Mouse (Mus musculus) MEL-GATA-1-ER (cell line): ENCODE data around the gene Saa3.
"Not testable (repeated sequence)": the region's sequence is repeated elsewhere in the genome, so short reads cannot be mapped to it uniquely, and the experiment has no call there.

Source experiments
- DNase-seq: peaks from one replicate; pipeline ENCODE4 v3.0.0-alpha.2; 2012; ENCODE audit warnings: low read depth; ENCODE audit errors: extremely low read depth

The Saa3 gene

DNA sequence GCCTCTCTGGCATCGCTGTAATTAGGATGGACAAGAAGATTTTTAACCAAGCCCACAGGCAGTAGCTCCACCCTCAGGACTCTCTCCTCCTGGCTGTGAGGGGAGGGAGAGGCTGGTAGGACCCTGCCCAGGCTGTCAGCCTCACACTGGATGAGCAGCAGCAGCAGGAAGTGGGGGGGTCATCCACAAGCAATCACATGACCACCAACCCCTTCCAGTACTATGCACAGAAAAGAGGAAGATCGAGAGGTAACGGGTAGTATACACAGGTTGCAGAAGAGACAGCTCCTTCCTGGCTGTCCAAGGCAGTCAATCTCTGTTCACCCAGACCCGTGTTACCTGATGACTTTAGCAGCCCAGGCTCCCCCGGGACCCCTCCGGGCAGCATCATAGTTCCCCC is 3.2 kb downstream of the Saa3 start:
- DNase-seq = no peak

DNA sequence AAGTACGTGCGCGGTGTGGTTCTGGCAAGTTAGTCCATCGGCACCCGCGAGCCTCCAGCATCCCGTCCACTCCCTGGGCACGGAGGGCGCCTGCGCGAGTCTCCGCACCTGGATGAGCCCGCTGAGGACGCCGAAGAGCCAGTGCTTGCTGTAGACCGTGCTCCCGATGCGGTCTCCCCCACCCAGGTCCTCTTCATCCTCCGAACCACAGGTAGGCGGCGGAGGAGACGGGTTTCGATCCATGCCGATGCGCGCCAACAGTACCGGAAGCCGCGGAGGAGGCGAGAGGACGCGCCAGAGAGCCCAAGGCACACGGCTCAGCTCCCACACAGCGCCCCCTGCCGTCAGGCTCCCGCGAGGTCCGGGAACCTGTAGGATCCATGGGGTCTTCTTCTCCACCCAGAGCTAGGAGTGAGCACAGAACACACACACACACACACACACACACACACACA is 5.1 kb downstream of the Saa3 start, which contains the start of gene Saal1:
Gene Saal1 (minus strand): TSS at position 291 of the 455 bp plus-strand sequence.
- peak; percentile 71 for DNase-seq

DNA sequence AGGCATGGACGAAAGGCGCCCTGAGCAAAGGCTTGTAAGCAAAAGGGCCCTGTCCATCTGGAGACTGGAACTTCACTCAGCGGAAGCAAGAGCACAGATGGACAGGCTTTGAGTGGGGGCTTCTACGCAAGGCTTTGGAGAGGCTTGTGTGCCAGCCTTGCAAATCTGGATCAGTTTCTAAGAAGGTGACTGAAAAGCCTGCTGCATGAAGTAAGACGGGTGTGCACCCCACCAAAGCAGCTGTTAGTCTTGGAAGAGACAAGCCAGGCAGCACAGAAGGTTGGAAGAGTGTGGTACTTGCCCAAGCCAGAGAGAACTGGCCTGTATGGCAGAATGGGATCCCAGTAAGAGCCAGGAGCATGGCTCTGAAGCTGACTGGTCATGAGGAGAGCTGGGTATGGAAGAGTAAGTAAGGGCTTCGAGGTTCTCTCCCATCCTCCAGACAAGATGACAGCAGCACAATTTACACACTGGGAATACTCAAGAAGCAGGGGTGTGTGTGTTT is 14.9 kb downstream of the Saa3 start:
- no peak for DNase-seq

DNA sequence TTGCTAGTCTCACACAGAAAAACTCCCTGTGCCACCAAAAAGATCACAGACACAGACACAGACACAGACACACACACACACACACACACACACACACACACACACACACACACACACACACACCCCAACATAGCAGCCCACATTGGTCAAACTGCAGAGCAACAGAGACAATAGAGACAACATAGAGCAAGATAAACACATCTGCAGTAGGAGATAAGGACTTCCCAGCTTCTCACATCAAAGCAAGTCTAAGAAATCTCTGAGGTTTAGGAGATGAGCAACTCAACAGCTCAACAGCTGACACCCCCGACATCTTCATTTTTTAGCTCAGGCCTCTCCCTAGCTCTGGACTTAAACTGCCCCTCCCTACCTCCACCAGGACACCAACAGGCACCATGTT is 18.7 kb downstream of the Saa3 start:
- DNase-seq = peak; percentile 70

DNA sequence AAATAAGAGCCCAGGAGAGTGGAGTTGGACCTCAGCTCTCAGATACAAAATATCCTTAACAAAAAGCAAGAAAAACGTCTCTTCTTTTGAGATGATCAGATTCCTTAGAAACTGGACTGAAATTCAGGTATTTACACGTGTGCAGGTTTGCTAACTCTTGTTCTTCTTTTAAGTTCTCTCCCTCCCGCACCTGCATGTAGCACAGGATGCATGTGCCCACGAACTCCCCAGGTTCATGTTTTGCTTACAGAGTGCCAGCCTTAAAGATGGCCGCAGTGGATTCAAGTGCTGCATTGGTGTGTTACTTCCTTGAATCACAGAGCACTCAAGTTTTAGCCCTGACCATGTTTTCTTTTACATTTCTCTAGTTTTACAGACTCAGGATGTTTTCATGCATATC is 28.7 kb downstream of the Saa3 start:
- no peak for DNase-seq

DNA sequence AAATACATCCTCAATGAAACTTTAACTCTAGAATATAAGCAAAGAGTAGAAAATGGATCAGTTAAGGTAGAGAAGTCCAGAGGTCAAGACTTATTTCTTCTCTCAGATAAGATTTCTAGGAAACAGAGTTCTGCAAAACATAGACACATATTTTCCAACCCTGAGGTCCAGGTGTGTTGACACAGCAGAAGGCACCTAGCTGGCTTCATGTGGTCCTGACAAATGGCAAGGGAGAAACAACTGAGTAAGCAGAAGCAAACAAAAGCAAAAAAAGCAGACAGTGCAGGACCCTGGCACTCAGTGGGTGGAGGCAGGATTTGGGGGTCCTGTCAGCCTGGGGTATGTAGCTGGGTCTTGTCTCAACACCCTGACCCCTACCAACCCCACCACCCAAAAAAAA is 34.8 kb downstream of the Saa3 start:
- no peak for DNase-seq

DNA sequence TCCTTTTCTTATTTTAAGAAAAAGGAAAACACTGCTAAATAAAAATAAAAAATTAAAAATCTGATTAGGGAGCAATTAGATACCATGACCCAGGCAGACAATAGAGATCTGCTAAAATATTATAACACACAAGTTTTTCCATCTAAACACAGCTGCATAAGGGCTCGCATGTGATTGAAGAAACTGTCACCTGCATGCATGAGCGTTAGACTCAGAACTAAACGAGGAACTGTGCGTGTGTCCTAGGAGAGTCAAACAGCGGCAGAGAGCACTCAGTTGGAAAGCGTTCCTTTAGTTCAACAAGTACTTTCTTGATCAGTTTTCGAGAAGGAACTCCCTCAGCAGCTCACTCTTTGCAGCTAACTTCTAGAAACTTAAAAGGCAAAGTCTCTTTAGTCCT is 36.5 kb downstream of the Saa3 start:
- DNase-seq = not testable (repeated sequence)

DNA sequence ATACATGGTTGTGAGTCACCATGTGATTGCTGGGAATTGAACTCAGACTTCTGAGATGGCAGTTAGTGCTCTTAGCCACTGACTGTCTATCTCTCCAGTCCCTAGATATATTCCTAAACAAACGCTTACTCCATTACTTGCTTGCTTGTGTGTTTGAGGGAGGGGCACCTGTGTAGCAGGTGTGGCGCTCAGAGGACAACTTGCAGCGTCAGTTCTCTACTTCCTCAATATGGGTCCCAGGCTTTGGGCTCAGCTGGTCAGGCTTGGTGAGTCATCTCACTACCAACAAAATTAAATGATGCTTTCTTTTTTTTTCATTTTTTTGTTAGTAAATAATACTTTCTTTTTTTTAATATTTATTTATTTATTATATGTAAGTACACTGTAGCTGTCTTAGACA is 37.1 kb downstream of the Saa3 start:
- DNase-seq = no peak

DNA sequence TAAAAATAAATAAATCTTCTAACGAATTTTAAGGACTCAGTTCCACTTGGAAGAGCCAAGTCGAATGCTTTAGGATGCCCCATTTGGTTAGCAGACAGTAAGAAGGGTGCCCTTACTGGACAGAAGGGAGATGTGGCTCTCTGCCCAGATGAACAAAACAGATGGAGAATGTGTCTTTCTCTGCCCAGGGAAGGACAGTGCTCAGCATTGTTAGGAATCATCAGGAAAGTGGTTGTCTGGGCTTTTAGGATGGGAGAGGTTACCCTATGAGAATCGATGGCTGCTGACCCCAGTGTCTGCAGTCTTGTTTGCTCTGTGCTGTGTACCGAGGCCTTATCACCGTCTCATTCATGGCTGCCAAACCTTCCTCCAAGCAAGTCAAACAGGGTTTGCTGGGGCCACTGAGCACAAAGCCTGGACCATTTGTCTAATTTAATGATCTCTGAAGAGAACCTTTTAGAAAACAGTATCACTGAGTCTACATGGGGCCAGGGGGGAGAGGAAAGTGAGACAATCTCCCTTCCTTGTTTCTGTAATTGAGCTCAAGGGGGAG is 38.6 kb downstream of the Saa3 start:
- no peak for DNase-seq

DNA sequence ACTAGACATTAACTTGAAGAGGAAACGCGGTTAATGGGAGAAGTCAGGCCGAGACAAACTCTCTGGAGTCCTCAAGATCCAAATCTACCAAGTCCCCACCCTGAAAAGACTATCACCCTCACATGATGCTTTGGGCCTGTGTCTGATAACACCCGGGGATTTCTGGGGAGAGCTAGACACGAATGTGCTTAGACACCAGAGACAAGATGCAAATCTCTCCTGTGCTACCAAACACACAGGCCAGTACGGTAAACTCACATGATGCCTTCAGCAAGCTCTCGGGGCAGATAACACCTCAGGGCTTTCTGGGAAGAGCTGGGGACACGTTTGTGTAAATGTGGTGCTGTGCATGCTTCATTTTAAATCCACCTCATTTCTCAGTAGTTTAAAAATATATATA is 39.6 kb downstream of the Saa3 start:
- DNase-seq = no peak

DNA sequence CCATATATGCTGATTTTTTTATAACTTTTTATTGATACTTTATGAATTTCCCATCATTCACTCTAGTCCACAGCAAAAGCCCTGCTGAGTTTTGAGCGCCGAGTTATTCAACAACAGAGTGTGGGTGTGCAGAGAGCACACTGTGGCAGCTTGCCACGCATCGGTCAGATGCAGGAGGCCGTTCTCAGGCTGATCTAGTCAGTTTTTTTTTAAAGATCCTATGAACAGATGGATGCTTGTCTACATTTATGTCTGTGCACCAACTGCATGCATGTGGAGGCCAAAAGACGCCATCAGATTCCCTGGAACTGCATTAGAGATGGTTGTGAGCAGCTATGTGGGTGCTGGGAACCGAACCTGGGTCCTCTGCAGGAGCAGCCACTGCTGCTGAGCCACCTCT is 40.4 kb downstream of the Saa3 start:
- DNase-seq = no peak

DNA sequence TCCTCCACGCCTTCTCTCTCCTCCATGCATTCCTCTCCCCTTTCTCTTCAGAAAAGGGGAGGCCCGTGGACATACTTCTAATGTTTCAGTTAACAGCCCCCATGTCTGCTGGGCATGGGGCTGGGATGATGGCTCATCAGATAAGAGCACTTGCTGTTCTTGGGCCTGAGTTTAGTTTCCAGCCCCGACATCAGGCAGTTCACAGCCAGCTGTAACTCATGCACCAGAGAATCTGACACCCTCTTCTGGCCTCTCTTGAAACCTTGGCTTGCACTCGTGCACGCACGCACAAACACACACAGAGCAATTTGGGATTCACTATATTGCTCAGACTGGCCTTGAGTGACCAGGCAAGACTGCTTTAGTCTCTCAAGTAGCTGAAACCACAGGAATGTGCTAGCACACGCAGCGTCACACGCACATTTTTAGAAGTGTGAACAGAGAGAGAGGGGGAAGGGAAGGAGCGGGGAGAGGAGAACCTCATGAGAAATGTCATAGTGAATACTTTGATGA is 43.3 kb downstream of the Saa3 start, which contains the start of gene Tph1:
Gene Tph1 (minus strand): TSS at position 378 of the 513 bp plus-strand sequence.
- DNase-seq = no peak

DNA sequence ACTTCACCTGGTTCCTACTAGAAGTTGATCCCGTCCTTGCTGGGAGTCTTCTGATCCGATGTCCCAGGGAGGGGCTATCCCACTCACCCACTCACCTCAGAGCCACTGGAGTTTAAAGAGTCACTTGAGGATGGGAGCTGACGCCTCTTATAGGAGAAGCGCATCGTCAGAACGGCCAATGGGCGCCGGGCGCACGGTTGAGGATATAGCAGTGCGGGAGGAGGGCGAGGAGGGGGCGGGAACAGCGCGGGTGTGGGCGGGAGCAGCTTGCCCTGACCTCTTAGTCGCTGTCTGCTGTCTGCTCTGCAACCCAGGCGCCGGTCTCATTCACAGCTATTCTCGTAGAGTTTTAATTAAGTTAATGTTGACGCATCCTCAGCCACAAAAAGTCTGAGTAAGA is 48.2 kb downstream of the Saa3 start:
- no peak for DNase-seq

DNA sequence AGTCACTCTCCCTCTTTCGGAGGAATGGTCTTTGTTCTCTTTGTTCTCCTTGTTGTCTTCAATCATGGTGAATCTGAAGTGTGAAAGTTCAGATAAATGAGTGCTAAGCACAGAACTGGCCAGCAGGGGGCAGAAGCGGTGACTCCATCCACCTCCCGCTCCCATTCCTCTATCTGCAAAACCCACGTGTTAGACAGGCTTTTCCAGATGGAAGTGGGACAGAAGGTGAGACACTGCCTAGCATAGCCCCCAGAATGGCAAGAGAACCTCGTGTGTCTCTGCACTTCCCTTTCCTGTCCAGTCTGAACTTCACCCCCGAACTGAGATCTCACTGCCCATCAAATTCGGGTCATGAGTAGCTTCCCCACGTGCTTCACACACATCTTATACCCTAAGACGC is 50.3 kb downstream of the Saa3 start:
- DNase-seq = peak; percentile 30
